Mouse (Mus musculus) lung, postnatal 0 days (tissue): ENCODE data around the gene Fxyd3. TPM values are rescaled to one million over a fixed set of nuclear protein-coding genes. Genes with fewer than 3 reads are reported as not detected.
A peak's percentile ranks its signal among the peaks of the same experiment; 100 is the strongest.

Source experiments
- ATAC-seq: fragments of 200-750 bp; cut with Nextera tagmentation; 2 replicates; pipeline ENCODE4 v1.8.0; 2017; ENCODE audit warnings: moderate library complexity
- DNase-seq: peaks from one replicate; pipeline ENCODE4 v3.0.0-alpha.2; 2016; ENCODE audit warnings: low spot score
- H3K27ac ChIP-seq: fragments of 300-500 bp; sonication (generic); 2 replicates; pipeline ENCODE4 v1.5.1; 2014; ENCODE audit warnings: antibody characterized with exemption, mild to moderate bottlenecking, low read length, mixed read lengths
- H3K27me3 ChIP-seq: fragments of 300-500 bp; sonication (generic); replicated peaks from 2 replicates; pipeline ENCODE4 v1.6.1; 2014; ENCODE audit warnings: low read length, mixed read lengths; ENCODE audit not compliant: insufficient read depth
- H3K36me3 ChIP-seq: fragments of 300-500 bp; sonication (generic); 2 replicates; pipeline ENCODE4 v1.6.1; 2014; ENCODE audit warnings: low read length, mixed read lengths; ENCODE audit not compliant: insufficient read depth
- H3K4me1 ChIP-seq: fragments of 300-500 bp; sonication (generic); 2 replicates; pipeline ENCODE4 v1.6.1; 2014; ENCODE audit warnings: antibody characterized with exemption, low read depth, low read length, mixed read lengths; ENCODE audit not compliant: insufficient read depth
- H3K4me2 ChIP-seq: fragments of 300-500 bp; sonication (generic); replicated peaks from 2 replicates; pipeline ENCODE4 v1.6.1; 2014; ENCODE audit warnings: low read depth, mild to moderate bottlenecking, low read length, moderate library complexity, mixed read lengths
- H3K4me3 ChIP-seq: fragments of 300-500 bp; sonication (generic); 2 replicates; pipeline ENCODE4 v1.5.1; 2014; ENCODE audit warnings: low read depth, low read length
- H3K9ac ChIP-seq: fragments of 300-500 bp; sonication (generic); replicated peaks from 2 replicates; pipeline ENCODE4 v1.6.1; 2014; ENCODE audit warnings: low read depth, mild to moderate bottlenecking
- H3K9me3 ChIP-seq: fragments of 300-500 bp; sonication (generic); 2 replicates; pipeline ENCODE4 v1.6.1; 2016; ENCODE audit warnings: low read length, mixed read lengths
- CTCF ChIP-seq: IDR thresholded peaks from 2 replicates; pipeline ENCODE4 v1.5.1; 2016; ENCODE audit warnings: antibody characterized with exemption, mild to moderate bottlenecking
- EP300 ChIP-seq: IDR thresholded peaks from 2 replicates; pipeline ENCODE4 v1.6.1; 2016; ENCODE audit warnings: antibody characterized with exemption, mild to moderate bottlenecking, control low read depth
- WGBS: fragments of 180-500 bp; shearing (Covaris S2); extraction: QIAGEN DNeasy Blood & Tissue Kit; methylation state at CpG from one replicate; pipeline ENCODE4 v1.1.7; 2014; 5-methylcytosine and 5-hydroxymethylcytosine counted together
- polyA plus RNA-seq: library from polyadenylated mRNA; unstranded; fragments of >200 nt; fragmentation: Nextera tagmentation; extraction: Ambion mirVana; gene quantifications from 2 replicates; pipeline ENCODE4 v1.2.1, GENCODE M21; 2015

Fxyd3 gene
- polyA plus RNA-seq, 1 experiment from 2014 or later = 78.1 TPM

DNA sequence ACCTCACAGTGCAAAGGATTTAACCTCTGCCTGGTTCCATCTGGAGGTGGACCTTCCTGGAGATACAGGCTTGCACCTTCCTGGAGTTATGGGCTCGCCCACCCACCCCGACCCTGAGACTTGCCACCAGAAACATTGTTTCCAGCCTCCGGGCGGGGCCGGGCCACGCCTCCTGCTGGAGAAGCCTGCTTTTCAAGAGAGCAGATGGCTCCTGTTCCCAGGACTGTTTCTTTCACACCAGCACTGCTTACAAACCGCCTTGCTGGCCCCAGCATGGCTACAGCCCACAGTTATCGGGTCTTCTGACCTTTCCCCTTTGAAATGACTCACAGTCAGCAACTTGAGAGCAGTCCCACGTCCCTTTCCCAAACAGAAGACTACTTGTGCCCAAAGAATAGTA is 4.2 kb downstream of the Fxyd3 start:
- ATAC-seq (no peak), DNase-seq (no peak)
- Histone ChIP-seq H3K36me3 (no peaks in the 10 kb centered on the region), H3K27me3 (no peaks in the 10 kb centered on the region), H3K9me3 (no peaks in the 10 kb centered on the region), H3K4me1 (no peaks in the 10 kb centered on the region), H3K4me3 (no peak overlapping the region), H3K9ac (no peak overlapping the region), H3K27ac (no peak overlapping the region), H3K4me2 (no peak overlapping the region)
- WGBS = 28% methylated on average over 9 of the region's 9 CpGs
- TF ChIP-seq EP300 = no peak
- TF ChIP-seq CTCF = no peak

DNA sequence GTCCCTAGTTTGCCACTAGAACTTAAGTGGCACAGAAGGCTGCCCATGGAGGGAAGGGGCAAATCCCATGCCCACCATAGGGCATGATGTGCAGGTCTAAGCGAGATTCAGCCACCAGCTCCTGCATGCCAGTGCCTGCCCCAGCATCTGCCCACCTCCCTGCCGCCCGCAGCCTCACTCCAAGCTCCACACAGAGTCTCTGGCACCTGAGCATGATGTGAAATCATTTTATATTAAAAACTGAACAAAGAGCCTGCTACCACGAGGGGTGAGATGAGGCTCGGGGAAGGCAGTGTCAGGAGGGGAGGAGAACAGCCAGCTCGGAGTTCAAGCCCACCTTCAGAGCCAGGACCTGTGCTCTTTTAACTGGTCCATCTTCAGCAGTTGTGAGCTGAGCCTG is 6.2 kb downstream of the Fxyd3 start:
- H3K9me3 ChIP-seq = no peaks in the 10 kb centered on the region
- no peaks in the 10 kb centered on the region for H3K27me3 ChIP-seq
- DNase-seq = no peak
- no peak overlapping the region for H3K4me2 ChIP-seq
- H3K36me3 ChIP-seq = no peaks in the 10 kb centered on the region
- no peak for TF ChIP-seq EP300
- no peak overlapping the region for H3K27ac ChIP-seq
- H3K9ac ChIP-seq = no peak overlapping the region
- no peak for ATAC-seq
- 74% methylated on average over 6 of the region's 6 CpGs for WGBS
- no peak overlapping the region for H3K4me3 ChIP-seq
- no peaks in the 10 kb centered on the region for H3K4me1 ChIP-seq

DNA sequence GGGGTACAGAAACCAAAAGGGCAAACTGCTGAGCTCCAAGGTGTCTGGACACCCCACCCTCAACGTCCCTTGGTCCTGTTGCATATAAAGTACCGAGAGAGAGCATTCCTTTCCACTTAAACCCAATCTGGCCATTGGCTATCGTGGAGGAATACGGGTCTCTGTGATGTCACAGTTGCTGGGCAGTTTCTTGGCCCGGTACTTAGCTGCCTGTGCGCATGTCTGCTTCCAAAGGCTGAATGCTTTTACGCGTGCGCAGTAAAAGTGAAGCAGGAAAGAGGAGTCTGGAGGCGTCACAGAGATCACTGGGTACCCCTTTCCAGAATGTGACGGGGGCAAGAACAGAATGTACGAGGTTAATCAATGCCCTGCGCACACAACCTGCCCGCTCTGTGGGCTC is 7.0 kb downstream of the Fxyd3 start:
- ATAC-seq = no peak
- H3K9ac ChIP-seq = no peak overlapping the region
- H3K4me1 ChIP-seq = no peaks in the 10 kb centered on the region
- no peaks in the 10 kb centered on the region for H3K27me3 ChIP-seq
- no peak overlapping the region for H3K27ac ChIP-seq
- 81% methylated on average over 14 of the region's 14 CpGs for WGBS
- TF ChIP-seq CTCF (no peak), EP300 (no peak)
- H3K4me2 ChIP-seq = no peak overlapping the region
- no peak overlapping the region for H3K4me3 ChIP-seq
- no peaks in the 10 kb centered on the region for H3K9me3 ChIP-seq
- no peaks in the 10 kb centered on the region for H3K36me3 ChIP-seq
- DNase-seq = no peak

DNA sequence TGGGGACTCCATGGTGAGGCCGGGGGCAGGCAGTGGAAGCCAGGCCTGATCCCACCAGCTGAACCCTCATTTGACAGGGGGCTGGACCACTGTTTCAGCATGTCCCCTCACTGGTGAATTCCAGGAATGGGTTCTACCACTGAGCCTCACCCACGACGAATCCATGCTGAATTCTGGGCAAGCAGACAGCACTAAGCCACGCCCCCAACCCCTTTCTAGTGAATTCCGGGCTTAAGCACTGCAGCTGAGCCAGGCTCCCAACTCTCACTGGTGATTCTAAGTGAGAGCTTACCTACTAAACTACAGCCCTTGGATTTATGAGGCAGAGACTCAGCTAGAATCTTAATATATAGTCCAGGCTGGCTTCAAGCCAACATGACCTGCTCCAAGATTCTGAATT is 8.7 kb downstream of the Fxyd3 start:
- WGBS = 32% methylated on average over 5 of the region's 5 CpGs
- no peak overlapping the region for H3K27ac ChIP-seq
- no peak overlapping the region for H3K4me2 ChIP-seq
- TF ChIP-seq CTCF (no peak), EP300 (no peak)
- peak; percentile 44 for DNase-seq
- no peaks in the 10 kb centered on the region for H3K27me3 ChIP-seq
- peak; percentile 43 for ATAC-seq
- no peak overlapping the region for H3K4me3 ChIP-seq
- H3K9ac ChIP-seq = no peak overlapping the region
- no peaks in the 10 kb centered on the region for H3K36me3 ChIP-seq
- no peaks in the 10 kb centered on the region for H3K4me1 ChIP-seq
- H3K9me3 ChIP-seq = no peaks in the 10 kb centered on the region

DNA sequence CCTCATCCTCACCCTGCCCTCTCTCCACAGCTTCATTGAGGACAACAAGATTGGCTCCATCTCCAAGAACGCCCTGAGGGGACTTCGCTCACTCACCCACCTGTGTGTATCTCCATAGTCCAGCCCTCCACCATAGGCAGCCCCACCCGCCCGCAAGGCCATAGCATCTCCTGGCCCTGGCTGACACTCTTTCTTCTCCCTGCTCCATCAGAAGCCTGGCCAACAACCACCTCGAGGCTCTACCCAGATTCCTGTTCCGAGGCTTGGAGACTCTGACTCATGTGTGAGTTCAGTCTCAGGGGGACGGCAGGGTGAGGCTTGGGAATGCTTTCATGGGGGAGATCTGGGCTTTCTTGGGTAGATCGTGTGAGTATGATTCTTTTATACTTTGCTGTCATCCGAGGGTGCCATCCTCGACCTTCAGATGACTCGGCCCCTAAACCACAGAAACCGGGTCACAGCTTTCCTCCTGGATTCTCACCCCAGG is 13.4 kb downstream of the Fxyd3 start:
- no peak for ATAC-seq
- no peaks in the 10 kb centered on the region for H3K9me3 ChIP-seq

DNA sequence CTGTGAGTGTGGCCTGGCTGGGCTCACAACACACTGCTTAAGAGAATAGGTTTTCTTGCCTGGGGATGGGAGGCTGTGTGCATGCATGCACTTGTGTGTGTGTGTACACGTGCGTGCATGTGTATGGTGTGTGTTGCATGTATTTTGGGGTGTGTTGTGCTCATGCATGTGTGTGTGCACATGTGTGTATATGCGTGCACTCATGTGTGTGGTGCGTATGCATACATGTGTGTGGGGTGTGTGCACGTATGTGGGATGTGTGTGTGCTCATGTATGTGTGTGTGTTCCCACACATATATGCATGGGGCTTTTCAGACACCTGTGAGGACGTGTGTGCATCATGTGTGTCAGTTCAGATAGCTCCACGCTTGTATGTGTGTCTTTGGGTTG is 15.9 kb downstream of the Fxyd3 start:
- Histone ChIP-seq H3K27me3 (no peaks in the 10 kb centered on the region), H3K27ac (no peak overlapping the region), H3K36me3 (no peaks in the 10 kb centered on the region), H3K9ac (no peak overlapping the region), H3K4me2 (no peak overlapping the region), H3K4me1 (no peaks in the 10 kb centered on the region), H3K4me3 (no peak overlapping the region), H3K9me3 (no peaks in the 10 kb centered on the region)
- no peak for ATAC-seq
- WGBS = 90% methylated on average over 7 of the region's 7 CpGs
- no peak for TF ChIP-seq EP300
- no peak for TF ChIP-seq CTCF
- DNase-seq = no peak

More for the DNA sequence above, 13.4 kb downstream of the Fxyd3 start:
- no peaks in the 10 kb centered on the region for H3K27me3 ChIP-seq
- TF ChIP-seq EP300 (no peak), CTCF (no peak)
- no peak overlapping the region for H3K4me2 ChIP-seq
- no peak overlapping the region for H3K4me3 ChIP-seq
- no peak overlapping the region for H3K9ac ChIP-seq
- no peaks in the 10 kb centered on the region for H3K36me3 ChIP-seq
- 77% methylated on average over 12 of the region's 12 CpGs for WGBS
- H3K27ac ChIP-seq = no peak overlapping the region
- H3K4me1 ChIP-seq = no peaks in the 10 kb centered on the region
- no peak for DNase-seq

DNA sequence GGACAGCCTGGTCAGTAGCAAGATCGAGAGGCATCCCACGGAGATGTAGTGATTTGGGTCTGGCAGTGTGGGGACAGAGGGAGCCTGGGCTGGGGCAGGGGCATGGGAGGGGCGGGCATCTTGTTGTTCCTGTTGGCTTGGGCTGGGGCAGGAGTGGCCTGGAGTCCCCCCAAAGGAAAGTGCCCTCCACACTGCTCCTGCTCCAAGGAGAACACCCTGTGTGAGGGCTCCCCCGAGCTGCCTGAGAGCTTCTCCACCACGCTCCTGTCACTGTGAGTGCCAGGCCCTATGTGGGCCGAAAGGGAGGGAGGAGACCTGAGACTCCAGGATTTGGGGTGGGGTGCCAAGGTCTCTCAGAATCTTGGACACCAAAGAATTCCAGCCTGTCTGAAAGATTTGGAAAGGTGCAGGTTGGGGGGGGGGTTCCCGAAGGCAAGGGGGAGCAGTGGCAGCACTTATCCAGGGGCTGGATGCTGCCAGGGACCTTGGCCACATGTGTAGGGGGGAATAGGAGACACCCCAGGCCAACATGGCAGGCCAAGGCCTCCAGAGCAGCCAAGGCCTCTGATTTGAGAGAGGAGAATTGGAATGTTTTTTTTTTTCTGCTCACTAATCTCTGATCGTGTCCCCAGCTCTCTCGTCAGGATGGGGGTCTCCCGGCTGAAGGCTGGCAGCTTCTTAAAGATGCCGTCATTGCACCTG is 16.4 kb downstream of the Fxyd3 start:
- TF ChIP-seq CTCF (no peak), EP300 (no peak)
- ATAC-seq (no peak), DNase-seq (no peak)
- Histone ChIP-seq H3K4me1 (no peaks in the 10 kb centered on the region), H3K27ac (no peak overlapping the region), H3K36me3 (no peaks in the 10 kb centered on the region), H3K27me3 (no peaks in the 10 kb centered on the region), H3K9ac (no peak overlapping the region), H3K4me3 (no peak overlapping the region), H3K9me3 (no peaks in the 10 kb centered on the region), H3K4me2 (no peak overlapping the region)
- 73% methylated on average over 11 of the region's 11 CpGs for WGBS
